Mouse (Mus musculus) bone marrow, adult 2 months (tissue): Measurements from ENCODE around the gene Snx21. TPM values are rescaled to one million over a fixed set of nuclear protein-coding genes. Genes with fewer than 3 reads are reported as not detected.
A peak's percentile ranks its signal among the peaks of the same experiment; 100 is the strongest.

Source experiments
- H3K27ac ChIP-seq: fragments of 200-500 bp; 2 replicates; pipeline ENCODE4 v1.5.1; 2012; ENCODE audit warnings: low read depth, mild to moderate bottlenecking, control low read depth, inconsistent platforms, low read length; ENCODE audit not compliant: control insufficient read depth, poor library complexity, insufficient read depth
- H3K4me1 ChIP-seq: fragments of 200-500 bp; 2 replicates; pipeline ENCODE4 v1.6.1; 2011; ENCODE audit warnings: low read length; ENCODE audit not compliant: control insufficient read depth, insufficient read depth
- H3K4me3 ChIP-seq: fragments of 200-500 bp; replicated peaks from 2 replicates; pipeline ENCODE3; 2011; ENCODE audit warnings: mild to moderate bottlenecking, low read depth, low read length, control low read depth; ENCODE audit not compliant: control insufficient read depth
- CTCF ChIP-seq: fragments of 200-500 bp; IDR thresholded peaks from 2 replicates; pipeline ENCODE4 v1.5.1; 2011; ENCODE audit warnings: low read length, control low read depth; ENCODE audit not compliant: control insufficient read depth, insufficient read depth
- POLR2A ChIP-seq: fragments of 200-500 bp; IDR thresholded peaks from 2 replicates; pipeline ENCODE4 v1.6.1; 2011; ENCODE audit warnings: low read depth, mild to moderate bottlenecking, control low read depth, low read length, borderline replicate concordance; ENCODE audit not compliant: control insufficient read depth
- WGBS: fragments of 180-500 bp; shearing (Covaris S2); methylation state at CpG from one replicate; pipeline ENCODE4 v1.1.7; 2018; 5-methylcytosine and 5-hydroxymethylcytosine counted together
- polyA plus RNA-seq: library from polyadenylated mRNA; stranded (reverse); fragments of >200 nt; gene quantifications from 2 replicates; pipeline ENCODE4 v1.2.4, GENCODE M21; 2011; ENCODE audit warnings: low replicate concordance; ENCODE audit not compliant: missing spikeins, insufficient read depth, insufficient read length

Gene Snx21
- polyA plus RNA-seq, 1 experiment: 5.8 TPM

DNA sequence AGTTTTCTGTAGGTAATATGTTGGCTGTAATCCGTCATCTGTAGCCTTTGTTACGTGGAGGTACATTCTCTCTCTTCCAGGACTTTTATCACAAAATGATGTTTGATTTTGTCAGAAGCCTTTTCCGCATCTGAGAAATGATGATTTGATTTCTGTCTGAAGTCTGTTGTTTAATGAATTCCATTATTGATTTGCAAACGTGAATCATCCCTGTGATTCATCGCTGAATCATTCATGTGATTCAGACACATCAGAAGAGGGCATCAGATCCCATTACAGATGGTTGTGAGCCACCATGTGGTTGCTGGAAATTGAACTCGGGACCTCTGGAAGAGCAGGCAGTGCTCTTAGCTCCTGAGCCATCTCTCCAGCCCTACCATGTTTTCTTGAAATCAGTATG, 36.6 kb upstream of the Snx21 start:
- H3K27ac ChIP-seq: no peak overlapping the region

DNA sequence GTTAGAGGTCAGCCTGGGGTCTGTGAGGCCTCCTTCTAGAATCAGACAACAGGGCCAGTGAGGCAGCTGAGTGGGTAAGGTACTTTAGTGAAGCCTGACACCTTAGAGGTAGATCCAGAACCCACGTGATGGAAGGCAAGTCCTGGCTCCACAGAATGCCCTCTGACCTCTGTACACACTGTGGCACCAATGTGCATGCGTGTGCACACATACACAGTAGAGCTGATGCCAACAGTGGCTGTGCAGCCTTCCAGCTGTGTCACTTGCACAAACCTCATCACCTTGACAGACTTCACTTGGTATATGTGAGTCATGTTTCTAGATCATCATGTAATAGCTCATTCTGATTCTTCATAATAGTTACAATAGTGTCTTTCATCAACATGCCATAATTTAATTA, 33.2 kb upstream of the Snx21 start:
- no peak overlapping the region for H3K4me3 ChIP-seq
- WGBS: 94% methylated on average over 2 of the region's 2 CpGs
- no peak overlapping the region for H3K27ac ChIP-seq
- TF ChIP-seq POLR2A (no peak), CTCF (no peak)
- no peaks in the 10 kb centered on the region; the same call in 1 of the 2 replicates for H3K4me1 ChIP-seq

More for the DNA sequence above, 36.6 kb upstream of the Snx21 start:
- no peak for TF ChIP-seq POLR2A
- no peak for TF ChIP-seq CTCF
- 88% methylated on average over 6 of the region's 6 CpGs for WGBS
- Histone ChIP-seq H3K4me3 (no peak overlapping the region), H3K4me1 (peaks cover 5% of the 10 kb centered on the region; the same call in 1 of the 2 replicates)

DNA sequence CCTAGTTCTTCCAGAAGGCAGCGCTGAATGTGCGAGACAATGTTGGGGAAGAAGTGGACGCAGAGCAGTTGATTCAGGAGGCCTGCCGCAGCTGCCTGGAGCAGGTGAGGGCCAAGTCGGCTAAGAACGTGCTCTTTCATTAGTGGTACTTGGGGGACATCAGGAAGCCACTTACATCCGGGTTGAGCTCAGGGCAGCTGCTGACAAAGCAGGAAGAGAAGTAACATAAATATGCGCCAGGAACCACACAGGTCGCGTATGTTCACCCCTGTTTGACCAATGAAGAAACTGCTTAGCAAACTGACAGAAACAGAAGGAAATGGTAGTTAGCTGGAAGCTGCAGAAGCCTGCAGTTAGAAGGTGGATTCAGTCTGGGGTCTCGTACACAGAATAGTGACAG, 31.5 kb upstream of the Snx21 start:
- H3K27ac ChIP-seq: 0 out of 2 replicates have a peak overlapping the region, but pooled peaks have one; percentile 1

GRCm38 (mm10) chr2:164754800-164755199, 30.8 kb upstream of the Snx21 start:
- Histone ChIP-seq H3K4me3 (no peak overlapping the region), H3K4me1 (peaks cover 2% of the 10 kb centered on the region; the same call in 1 of the 2 replicates), H3K27ac (no peak overlapping the region)
- 83% methylated on average over 2 of the region's 2 CpGs for WGBS
- TF ChIP-seq POLR2A: no peak
- no peak for TF ChIP-seq CTCF

More for the DNA sequence above, 31.5 kb upstream of the Snx21 start:
- WGBS: 23% methylated on average over 11 of the region's 11 CpGs
- Histone ChIP-seq H3K4me1 (no peaks in the 10 kb centered on the region; the same call in 1 of the 2 replicates), H3K4me3 (no peak overlapping the region)
- TF ChIP-seq CTCF: no peak
- no peak for TF ChIP-seq POLR2A

DNA sequence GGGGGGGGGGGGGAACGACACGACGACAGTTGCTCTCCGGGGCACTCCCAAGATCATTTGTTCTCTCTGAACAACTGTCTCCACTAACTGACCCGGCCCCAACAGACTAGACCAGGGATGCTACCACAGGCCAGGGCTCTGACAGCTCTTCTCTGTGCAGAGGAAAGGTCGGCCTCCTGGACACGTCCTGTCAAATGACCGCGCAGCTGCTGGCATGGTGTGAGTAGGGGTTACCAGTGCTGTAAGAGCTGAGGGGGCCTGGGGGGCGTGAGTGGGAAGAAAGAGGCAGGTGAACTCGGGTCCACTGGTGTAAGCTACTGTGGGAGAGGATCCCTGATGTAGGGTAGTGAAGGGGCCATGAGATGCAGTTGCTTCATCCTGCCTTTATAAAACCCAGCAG, 27.8 kb upstream of the Snx21 start:
- H3K4me1 ChIP-seq: peaks cover 6% of the 10 kb centered on the region; the same call in 1 of the 2 replicates
- H3K4me3 ChIP-seq: no peak overlapping the region

DNA sequence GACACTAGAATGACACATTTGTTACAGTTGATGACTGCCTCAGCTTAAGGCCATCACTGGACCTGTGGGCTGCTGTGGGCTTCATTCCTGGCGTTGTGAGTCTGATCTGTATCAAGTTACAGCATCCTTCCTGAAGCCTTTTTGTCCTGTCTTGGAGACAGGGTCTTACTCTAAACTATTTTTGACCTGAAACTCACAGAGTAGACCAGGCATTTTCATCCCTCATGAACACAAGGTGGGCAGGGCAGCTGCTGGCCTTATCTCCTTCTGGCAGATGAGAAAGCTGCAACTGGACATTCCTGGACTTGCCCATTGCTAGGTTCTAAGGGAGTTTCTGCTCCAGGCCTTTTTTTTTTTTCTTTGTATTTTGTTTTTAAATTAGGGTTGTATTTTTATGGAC, 26.9 kb upstream of the Snx21 start:
- WGBS: 74% methylated on average over 1 of the region's 1 CpGs
- TF ChIP-seq POLR2A: no peak
- no peak for TF ChIP-seq CTCF
- Histone ChIP-seq H3K4me3 (no peak overlapping the region), H3K4me1 (peaks cover 6% of the 10 kb centered on the region; the same call in 1 of the 2 replicates), H3K27ac (peak overlapping the region; percentile 75)

More for the DNA sequence above, 27.8 kb upstream of the Snx21 start:
- H3K27ac ChIP-seq: peak overlapping the region; percentile 59
- WGBS: 94% methylated on average over 11 of the region's 11 CpGs
- TF ChIP-seq POLR2A: no peak
- no peak for TF ChIP-seq CTCF

GRCm38 (mm10) chr2:164760059-164760833, 25.4 kb upstream of the Snx21 start:
- WGBS: 44% methylated on average over 4 of the region's 4 CpGs
- Histone ChIP-seq H3K4me1 (peaks cover 6% of the 10 kb centered on the region; the same call in 1 of the 2 replicates), H3K27ac (peak overlapping the region; percentile 59; the same call in 1 of the 2 replicates), H3K4me3 (no peak overlapping the region)
- TF ChIP-seq CTCF (no peak), POLR2A (no peak)

- WGBS: 72% methylated on average over 2 of the region's 2 CpGs
- H3K4me1 ChIP-seq: peaks cover 6% of the 10 kb centered on the region; the same call in 1 of the 2 replicates
These were observed 24.1 kb upstream of the Snx21 start for GRCm38 (mm10) chr2:164761502-164761901.

DNA sequence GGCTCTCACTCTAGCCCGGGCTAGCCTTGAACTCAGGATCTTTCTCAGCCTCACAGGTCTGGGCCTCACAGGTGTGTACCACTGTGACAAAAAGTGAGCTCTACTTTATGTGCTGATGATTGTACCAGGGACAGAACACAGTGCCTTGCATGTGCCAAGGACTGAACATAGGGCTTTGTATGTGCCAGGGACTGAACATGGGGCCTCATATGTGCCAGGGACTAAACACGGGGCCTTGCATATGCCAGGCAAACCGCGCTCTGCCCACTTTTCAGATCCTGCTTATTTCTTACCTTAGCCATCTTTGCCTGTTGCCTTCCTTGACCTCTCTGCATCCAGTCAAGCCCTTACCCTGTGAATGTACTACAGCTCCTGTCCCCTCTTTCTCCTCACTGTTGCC, 23.7 kb upstream of the Snx21 start:
- peaks cover 6% of the 10 kb centered on the region; the same call in 1 of the 2 replicates for H3K4me1 ChIP-seq
- WGBS: 88% methylated on average over 4 of the region's 4 CpGs
- TF ChIP-seq POLR2A: no peak
- TF ChIP-seq CTCF: no peak
- H3K4me3 ChIP-seq: no peak overlapping the region
- H3K27ac ChIP-seq: peak overlapping the region; percentile 37

More at GRCm38 (mm10) chr2:164761502-164761901, 24.1 kb upstream of the Snx21 start:
- no peak for TF ChIP-seq POLR2A
- no peak for TF ChIP-seq CTCF
- Histone ChIP-seq H3K4me3 (no peak overlapping the region), H3K27ac (peak overlapping the region; percentile 37)
